Mouse (Mus musculus): Measurements from ENCODE around the gene Slbp. TPM values are rescaled to one million over a fixed set of nuclear protein-coding genes. Genes with fewer than 3 reads are reported as not detected.
A peak's percentile ranks its signal among the peaks of the same experiment; 100 is the strongest.

Gene Slbp
- total and polyA plus RNA-seq, 3 experiments = 233 to 731 (median 255) TPM

- Histone ChIP-seq H3K4me1 (ENCODE audit: control insufficient read depth in 1 of 2, insufficient read depth in 2 of 2, low read length in 2 of 2) (peaks cover 2 to 11% of the 10 kb centered on the region in 2 experiments; a peak in 3 of 4 replicates), H3K79me2 (ENCODE audit: control insufficient read depth, insufficient read depth, low read length, poor library complexity) (no peaks in the 10 kb centered on the region), H3K4me3 (ENCODE audit: control insufficient read depth in 1 of 2, insufficient read depth in 1 of 2, low read depth in 2 of 2, low read length in 2 of 2) (no peak overlapping the region), H3K9me3 (replicated peaks; ENCODE audit: insufficient read depth, low read length) (no peaks in the 10 kb centered on the region), H3K9ac (ENCODE audit: control insufficient read depth, low read depth, low read length, poor library complexity, severe bottlenecking) (no peak overlapping the region), H3K36me3 (ENCODE audit: control insufficient read depth in 1 of 2, insufficient read depth in 2 of 2, low read length in 2 of 2) (peaks cover 12 to 17% of the 10 kb centered on the region in 2 experiments), H3K27ac (ENCODE audit: control insufficient read depth, low read depth, low read length) (no peak overlapping the region), H3K27me3 (ENCODE audit: control insufficient read depth in 1 of 2, insufficient read depth in 2 of 2, low read length in 2 of 2) (no peaks in the 10 kb centered on the region)
- DNase-seq (ENCODE audit: low read depth, low spot score) = no peak
- TF ChIP-seq MAX (IDR thresholded peaks at IDR 0.05; ENCODE audit: low read length) (no peak), POLR2AphosphoS5 (IDR thresholded peaks at IDR 0.05; ENCODE audit: borderline replicate concordance, low read depth, low read length) (no peak)
Measured at GRCm38 (mm10) chr5:33674439-33674838, 22.1 kb upstream of the Slbp start.

GRCm38 (mm10) chr5:33671659-33672058 lies 19.3 kb upstream of the Slbp start:
- Histone ChIP-seq H3K79me2 (ENCODE audit: control insufficient read depth, insufficient read depth, low read length, poor library complexity) (no peaks in the 10 kb centered on the region), H3K4me3 (ENCODE audit: control insufficient read depth in 1 of 2, insufficient read depth in 1 of 2, low read depth in 2 of 2, low read length in 2 of 2) (no peak overlapping the region), H3K4me1 (ENCODE audit: control insufficient read depth in 1 of 2, insufficient read depth in 2 of 2, low read length in 2 of 2) (peaks cover 2 to 11% of the 10 kb centered on the region in 2 experiments; a peak in 3 of 4 replicates), H3K27ac (ENCODE audit: control insufficient read depth, low read depth, low read length) (no peak overlapping the region), H3K27me3 (ENCODE audit: control insufficient read depth in 1 of 2, insufficient read depth in 2 of 2, low read length in 2 of 2) (no peaks in the 10 kb centered on the region), H3K9ac (ENCODE audit: control insufficient read depth, low read depth, low read length, poor library complexity, severe bottlenecking) (no peak overlapping the region), H3K36me3 (ENCODE audit: control insufficient read depth in 1 of 2, insufficient read depth in 2 of 2, low read length in 2 of 2) (peaks cover 12 to 38% of the 10 kb centered on the region in 2 experiments), H3K9me3 (replicated peaks; ENCODE audit: insufficient read depth, low read length) (no peaks in the 10 kb centered on the region)
- DNase-seq (ENCODE audit: low read depth, low spot score) = peak; percentile 80
- peak; percentile 35 to 45; a peak in 2 of 4 replicates for TF ChIP-seq EP300 (IDR thresholded peaks at IDR 0.05; ENCODE audit: low read depth in 1 of 2, low read length in 2 of 2)
- TF ChIP-seq E2F4 (IDR thresholded peaks at IDR 0.05; ENCODE audit: borderline replicate concordance, low read depth, low read length) = no peak
- no peak for TF ChIP-seq USF2 (IDR thresholded peaks at IDR 0.05; ENCODE audit: borderline replicate concordance in 1 of 2, insufficient read depth in 1 of 2, low read depth in 1 of 2, low read length in 2 of 2)
- peak; percentile 74 for TF ChIP-seq RCOR1 (IDR thresholded peaks at IDR 0.05; ENCODE audit: low read depth, low read length)
- TF ChIP-seq TAL1 (IDR thresholded peaks at IDR 0.05; ENCODE audit: low read length) = peak; percentile 36; the same call in 1 of the 2 replicates
- peak; percentile 57; the same call in 1 of the 2 replicates for TF ChIP-seq GATA1 (IDR thresholded peaks at IDR 0.05; ENCODE audit: low read depth, low read length)

DNA sequence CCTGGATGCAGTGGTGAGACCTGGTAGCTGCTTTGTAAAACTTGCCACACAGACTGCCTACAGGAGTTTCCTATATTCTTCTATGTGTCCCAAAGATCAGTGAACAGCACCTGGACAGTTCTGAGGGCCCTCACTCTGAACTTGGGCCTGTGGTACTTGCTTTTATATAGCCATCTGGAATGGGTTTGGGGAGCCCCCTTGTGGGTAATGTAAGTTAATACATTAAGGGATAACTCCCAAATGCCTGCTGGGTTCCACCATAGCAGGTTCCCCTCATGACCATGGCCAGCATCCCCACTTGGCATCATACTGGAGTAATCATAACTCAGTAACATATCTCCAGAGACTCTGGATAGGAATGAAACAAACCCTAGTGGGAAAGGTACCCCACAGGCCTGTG lies 15.8 kb upstream of the Slbp start:
- H3K27ac ChIP-seq (ENCODE audit: control insufficient read depth, low read depth, low read length) = no peak overlapping the region
- peak; percentile 68 for DNase-seq (ENCODE audit: low read depth, low spot score)
- peaks cover 5% of the 10 kb centered on the region; the same call in 1 of the 2 replicates for H3K79me2 ChIP-seq (ENCODE audit: control insufficient read depth, insufficient read depth, low read length, poor library complexity)
- peaks cover 12 to 51% of the 10 kb centered on the region in 2 experiments for H3K36me3 ChIP-seq (ENCODE audit: control insufficient read depth in 1 of 2, insufficient read depth in 2 of 2, low read length in 2 of 2)
- H3K27me3 ChIP-seq (ENCODE audit: control insufficient read depth in 1 of 2, insufficient read depth in 2 of 2, low read length in 2 of 2) = no peaks in the 10 kb centered on the region
- H3K4me1 ChIP-seq (ENCODE audit: control insufficient read depth in 1 of 2, insufficient read depth in 2 of 2, low read length in 2 of 2) = peaks cover 2 to 11% of the 10 kb centered on the region in 2 experiments; a peak in 3 of 4 replicates
- H3K4me3 ChIP-seq (ENCODE audit: control insufficient read depth in 1 of 2, insufficient read depth in 1 of 2, low read depth in 2 of 2, low read length in 2 of 2) = no peak overlapping the region
- H3K9me3 ChIP-seq (replicated peaks; ENCODE audit: insufficient read depth, low read length) = no peaks in the 10 kb centered on the region
- TF ChIP-seq RAD21 (IDR thresholded peaks at IDR 0.05; ENCODE audit: low read depth, low read length) (peak; percentile 44), SMC3 (IDR thresholded peaks at IDR 0.05; ENCODE audit: low read depth, low read length) (peak; percentile 47), CTCF (IDR thresholded peaks at IDR 0.05 in 2 of 3, conservative IDR thresholded peaks at IDR 0.05 in 1 of 3; ENCODE audit: control insufficient read depth in 1 of 3, insufficient read depth in 1 of 3, low read depth in 2 of 3, low read length in 3 of 3, poor library complexity in 1 of 3, severe bottlenecking in 1 of 3) (peak; percentile 22 to 72 (median 69); a peak in 4 of 6 replicates), EP300 (IDR thresholded peaks at IDR 0.05; ENCODE audit: low read depth in 1 of 2, low read length in 2 of 2) (no peak)
- no peak overlapping the region for H3K9ac ChIP-seq (ENCODE audit: control insufficient read depth, low read depth, low read length, poor library complexity, severe bottlenecking)

Measured in MEL (cell line).